Mouse (Mus musculus) kidney, embryonic 15.5 days (tissue): Measurements from ENCODE around the gene Ccdc115. TPM values are rescaled to one million over a fixed set of nuclear protein-coding genes. Genes with fewer than 3 reads are reported as not detected.

Experiments used
- ATAC-seq: fragments of 200-750 bp; cut with Nextera tagmentation; replicated peaks from 2 replicates; pipeline ENCODE4 v1.8.0; 2017; ENCODE audit warnings: moderate TSS enrichment; ENCODE audit not compliant: low FRiP score
- H3K27ac ChIP-seq: fragments of 300-500 bp; sonication (generic); 2 replicates; pipeline ENCODE4 v1.5.1; 2015; ENCODE audit warnings: mild to moderate bottlenecking, inconsistent platforms
- H3K27me3 ChIP-seq: fragments of 300-500 bp; sonication (generic); 2 replicates; pipeline ENCODE4 v1.6.1; 2015; ENCODE audit warnings: inconsistent platforms
- H3K36me3 ChIP-seq: fragments of 300-500 bp; sonication (generic); 2 replicates; pipeline ENCODE4 v1.6.1; 2015; ENCODE audit warnings: inconsistent platforms
- H3K4me1 ChIP-seq: fragments of 300-500 bp; sonication (generic); 2 replicates; pipeline ENCODE4 v1.6.1; 2015; ENCODE audit warnings: inconsistent platforms
- H3K4me2 ChIP-seq: fragments of 300-500 bp; sonication (generic); 2 replicates; pipeline ENCODE4 v1.6.1; 2015; ENCODE audit warnings: moderate library complexity, mild to moderate bottlenecking, inconsistent platforms
- H3K4me3 ChIP-seq: fragments of 300-500 bp; sonication (generic); replicated peaks from 2 replicates; pipeline ENCODE4 v1.5.1; 2015; ENCODE audit warnings: mild to moderate bottlenecking, inconsistent platforms
- H3K9ac ChIP-seq: fragments of 300-500 bp; sonication (generic); 2 replicates; pipeline ENCODE4 v1.6.1; 2015; ENCODE audit warnings: mild to moderate bottlenecking, inconsistent platforms
- H3K9me3 ChIP-seq: fragments of 300-500 bp; sonication (generic); replicated peaks from 2 replicates; pipeline ENCODE4 v1.6.1; 2016; ENCODE audit warnings: inconsistent platforms
- WGBS: fragments of 180-500 bp; shearing (Covaris S2); methylation state at CpG from one replicate; pipeline ENCODE4 v1.1.7; 2015; ENCODE audit warnings: mixed read lengths; 5-methylcytosine and 5-hydroxymethylcytosine counted together
- polyA plus RNA-seq: library from polyadenylated mRNA; unstranded; fragments of >200 nt; fragmentation: Nextera tagmentation; extraction: Ambion mirVana; gene quantifications from 2 replicates; pipeline ENCODE4 v1.2.1, GENCODE M21; 2015

The Ccdc115 gene
- polyA plus RNA-seq = 52.2 and 53.1 TPM in 2 replicates

GRCm38 (mm10) chr1:34439215-34439960 lies at the start of gene Ccdc115, which contains the start of gene Imp4:
Ccdc115 (minus strand) TSS chr1:34439672.
Imp4 (plus strand) TSS chr1:34439851.
- Histone ChIP-seq H3K27ac (peak within 1 kb of the TSS; percentile 86), H3K9ac (peak within 1 kb of the TSS; percentile 65), H3K27me3 (no peaks in the 10 kb centered on the region), H3K4me1 (peaks cover 22% of the 10 kb centered on the region), H3K36me3 (peaks cover 39% of the 10 kb centered on the region), H3K4me2 (peak within 1 kb of the TSS; percentile 62), H3K4me3 (peak within 1 kb of the TSS; percentile 89), H3K9me3 (no peaks in the 10 kb centered on the region)
- WGBS = under 1% methylated on average over 48 of the region's 48 CpGs
- peak; percentile 96 for ATAC-seq

- Histone ChIP-seq H3K27ac (no peak overlapping the region), H3K9ac (no peak overlapping the region), H3K36me3 (no peaks in the 10 kb centered on the region), H3K27me3 (peaks cover 3% of the 10 kb centered on the region; the same call in 1 of the 2 replicates), H3K4me3 (no peak overlapping the region), H3K4me1 (peaks cover 10% of the 10 kb centered on the region), H3K4me2 (no peak overlapping the region), H3K9me3 (no peaks in the 10 kb centered on the region)
- WGBS = 92% methylated on average over 3 of the region's 3 CpGs
- ATAC-seq = no peak
Observed at GRCm38 (mm10) chr1:34487383-34487782, 47.9 kb upstream of the Ccdc115 start.

DNA sequence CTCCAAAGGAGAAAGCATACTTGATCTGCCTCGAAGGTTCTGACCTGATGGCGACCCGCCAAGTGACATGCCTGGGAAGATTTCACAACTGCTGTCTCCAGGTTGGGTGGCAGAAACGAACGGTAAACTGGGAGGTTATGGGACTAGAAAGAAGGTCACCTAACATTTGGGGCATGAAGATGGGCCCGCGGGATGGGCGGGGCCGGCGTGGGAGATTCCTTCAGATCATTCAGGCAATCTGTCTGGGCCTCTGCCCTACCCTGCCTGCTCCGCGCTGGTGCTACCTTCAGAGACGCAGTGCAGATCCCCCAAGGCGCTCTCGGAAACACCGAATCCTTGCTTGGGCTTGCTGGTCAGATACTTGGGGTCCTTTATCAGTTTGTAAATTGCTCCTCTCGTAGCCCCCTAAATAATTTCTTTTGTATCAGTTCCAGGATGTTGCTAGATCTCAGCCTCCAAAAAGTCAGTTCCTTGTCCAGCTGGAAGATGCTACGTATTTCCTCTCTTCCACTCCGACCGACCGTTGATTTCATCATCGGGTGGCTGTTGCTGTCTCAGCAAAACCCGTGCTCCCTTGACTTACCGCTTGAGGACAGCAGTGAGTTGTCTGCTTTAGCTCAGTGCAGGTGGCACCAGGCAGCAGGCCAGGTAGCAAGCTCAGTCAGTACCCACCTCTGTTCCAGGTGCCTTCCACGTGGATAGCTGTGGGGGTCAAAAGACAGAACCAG lies 46.2 kb upstream of the Ccdc115 start:
- H3K36me3 ChIP-seq = no peaks in the 10 kb centered on the region
- no peak overlapping the region for H3K9ac ChIP-seq
- H3K4me3 ChIP-seq = peak overlapping the region; percentile 21
- H3K9me3 ChIP-seq = no peaks in the 10 kb centered on the region
- peak overlapping the region; percentile 54 for H3K4me2 ChIP-seq
- H3K4me1 ChIP-seq = peaks cover 10% of the 10 kb centered on the region
- peaks cover 3% of the 10 kb centered on the region; the same call in 1 of the 2 replicates for H3K27me3 ChIP-seq
- ATAC-seq = peak; percentile 58
- WGBS = 4% methylated on average over 25 of the region's 25 CpGs
- no peak overlapping the region for H3K27ac ChIP-seq

- Histone ChIP-seq H3K27ac (no peak overlapping the region), H3K36me3 (no peaks in the 10 kb centered on the region), H3K4me1 (peaks cover 10% of the 10 kb centered on the region), H3K4me2 (no peak overlapping the region), H3K9me3 (no peaks in the 10 kb centered on the region), H3K9ac (no peak overlapping the region), H3K27me3 (peaks cover 3% of the 10 kb centered on the region; the same call in 1 of the 2 replicates), H3K4me3 (no peak overlapping the region)
- ATAC-seq = no peak
- 73% methylated on average over 10 of the region's 10 CpGs for WGBS
Observed at GRCm38 (mm10) chr1:34484470-34484869, 45.0 kb upstream of the Ccdc115 start.

DNA sequence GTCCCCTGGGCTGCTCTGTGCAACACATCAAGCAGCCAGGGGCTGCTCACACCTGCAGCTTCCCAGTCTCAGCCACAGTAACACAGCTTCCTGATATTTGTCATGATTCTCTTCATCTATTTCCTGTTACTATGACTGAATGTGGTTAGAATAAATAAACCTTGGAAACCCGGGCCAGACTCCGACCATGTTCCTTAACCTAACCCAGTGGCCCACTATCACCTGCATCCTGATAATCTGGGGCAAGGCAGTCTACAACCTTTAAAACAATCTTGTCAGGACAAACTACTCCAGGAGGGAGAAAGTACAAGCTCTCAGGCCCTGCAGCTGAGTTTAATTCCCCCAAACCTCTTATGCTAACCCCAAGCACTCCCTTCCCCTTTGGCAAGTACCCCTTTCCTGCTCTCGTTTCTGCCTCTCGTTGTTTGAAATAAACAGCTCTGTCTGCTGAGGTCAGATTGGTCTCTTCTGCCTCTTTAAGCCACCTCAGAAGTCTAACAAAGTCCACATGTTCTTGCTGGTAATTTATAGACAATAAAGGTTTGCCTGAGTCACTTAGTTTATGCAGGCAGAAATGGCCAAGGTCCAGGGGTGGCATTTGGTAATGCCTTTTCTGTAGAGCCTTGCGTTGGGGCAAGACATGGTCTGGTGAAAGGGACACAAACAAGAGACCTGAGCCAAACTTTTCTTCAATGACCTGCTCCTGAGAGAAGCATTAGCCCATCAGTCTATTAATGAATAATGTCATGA lies 42.6 kb upstream of the Ccdc115 start:
- Histone ChIP-seq H3K27me3 (peaks cover 3% of the 10 kb centered on the region; the same call in 1 of the 2 replicates), H3K4me2 (no peak overlapping the region), H3K4me1 (peaks cover 13% of the 10 kb centered on the region), H3K27ac (no peak overlapping the region), H3K4me3 (no peak overlapping the region), H3K9me3 (no peaks in the 10 kb centered on the region), H3K9ac (no peak overlapping the region), H3K36me3 (no peaks in the 10 kb centered on the region)
- no peak for ATAC-seq
- 53% methylated on average over 5 of the region's 5 CpGs for WGBS

DNA sequence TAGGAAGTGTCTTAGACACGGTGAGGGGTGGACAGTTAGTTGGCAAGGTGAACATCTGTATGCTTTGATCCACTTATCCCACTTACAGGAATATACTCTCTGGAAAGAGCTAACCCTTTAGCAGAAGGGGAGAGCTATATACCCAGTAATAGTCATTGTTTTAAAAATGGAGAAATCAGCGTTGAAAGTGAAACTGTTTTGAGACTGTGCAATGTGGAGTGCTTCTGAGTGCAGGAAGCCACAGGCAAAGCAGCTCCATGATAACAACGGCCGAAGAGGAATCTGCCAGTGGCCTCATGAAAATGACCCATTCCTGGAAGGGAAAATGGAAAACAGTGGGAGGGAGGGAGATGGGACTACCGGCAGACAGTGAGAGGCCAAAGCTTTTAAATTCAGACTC lies 41.3 kb upstream of the Ccdc115 start:
- H3K36me3 ChIP-seq = no peaks in the 10 kb centered on the region
- H3K27me3 ChIP-seq = no peaks in the 10 kb centered on the region
- peaks cover 11% of the 10 kb centered on the region for H3K4me1 ChIP-seq
- H3K9me3 ChIP-seq = no peaks in the 10 kb centered on the region
- 77% methylated on average over 5 of the region's 5 CpGs for WGBS
- H3K4me3 ChIP-seq = no peak overlapping the region
- no peak overlapping the region for H3K9ac ChIP-seq
- no peak overlapping the region for H3K27ac ChIP-seq
- no peak overlapping the region for H3K4me2 ChIP-seq
- no peak for ATAC-seq

GRCm38 (mm10) chr1:34478891-34479655 lies 39.6 kb upstream of the Ccdc115 start:
- 0 out of 2 replicates have a peak, but pooled peaks cover 4% of the 10 kb centered on the region for H3K27me3 ChIP-seq
- no peak overlapping the region for H3K4me3 ChIP-seq
- H3K27ac ChIP-seq = no peak overlapping the region
- H3K4me2 ChIP-seq = no peak overlapping the region
- WGBS = 26% methylated on average over 11 of the region's 11 CpGs
- H3K36me3 ChIP-seq = no peaks in the 10 kb centered on the region
- no peak overlapping the region for H3K9ac ChIP-seq
- 0 out of 2 replicates have a peak, but pooled peaks cover 3% of the 10 kb centered on the region for H3K4me1 ChIP-seq
- H3K9me3 ChIP-seq = no peaks in the 10 kb centered on the region
- no peak for ATAC-seq

DNA sequence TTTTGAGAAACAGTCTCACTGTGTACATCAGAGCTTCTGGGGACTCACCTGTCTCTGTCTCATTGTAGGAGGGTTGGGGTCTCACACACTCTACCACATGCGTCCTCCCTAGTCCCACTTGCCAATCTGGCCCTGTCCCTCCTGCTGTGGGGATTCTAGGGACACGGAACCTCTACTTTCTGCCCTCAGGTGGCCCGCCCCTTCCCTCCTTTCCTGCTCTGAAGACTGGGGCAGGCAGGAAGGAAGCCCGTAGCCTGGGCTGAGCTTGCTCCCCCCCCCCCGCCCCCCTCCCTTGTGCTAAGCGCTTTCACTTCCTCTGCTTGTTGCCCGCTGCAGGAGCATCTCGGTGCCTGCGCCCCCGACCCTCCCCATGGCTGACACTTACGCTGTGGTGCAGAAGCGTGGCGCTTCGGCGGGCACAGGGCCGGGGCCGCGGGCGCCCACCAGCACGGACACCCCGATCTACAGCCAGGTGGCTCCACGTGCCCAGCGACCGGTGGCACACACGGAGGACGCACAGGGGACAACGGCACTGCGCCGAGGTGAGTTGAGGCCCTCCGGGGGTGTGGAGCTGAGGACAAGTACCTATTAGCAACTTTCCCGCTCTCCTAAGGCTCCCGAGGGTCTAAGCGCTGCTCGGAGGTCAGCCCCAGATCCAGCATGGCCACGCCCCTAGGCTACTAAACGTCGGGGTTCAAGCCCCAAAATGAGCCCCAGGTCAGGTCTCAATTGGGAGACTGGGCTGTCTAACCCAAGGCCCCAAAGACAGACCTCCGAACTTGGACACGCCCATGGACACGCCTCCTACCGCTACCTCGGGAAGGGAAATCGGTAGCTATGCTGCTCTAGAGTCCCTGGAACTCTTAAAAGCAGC lies 33.2 kb upstream of the Ccdc115 start:
- WGBS = 1% methylated on average over 42 of the region's 43 CpGs

DNA sequence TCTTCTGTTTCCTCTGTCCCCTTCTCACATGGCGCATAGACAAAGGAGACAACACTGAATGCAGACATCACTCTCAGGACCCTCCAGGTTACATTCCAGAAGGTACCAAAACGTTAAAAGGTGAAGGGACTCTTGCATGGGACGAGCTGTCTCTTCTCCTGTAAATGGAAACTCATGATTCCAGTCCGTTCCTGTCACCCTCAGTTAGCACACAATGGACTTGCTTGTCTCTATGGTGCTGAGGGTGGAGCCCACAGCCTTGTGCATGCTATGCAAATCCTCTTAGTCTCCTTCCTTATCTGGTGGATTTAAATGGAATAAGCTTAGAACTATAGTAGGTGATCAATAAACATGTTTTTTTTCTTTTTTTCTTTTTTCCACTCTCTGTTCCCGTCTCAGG lies 30.3 kb upstream of the Ccdc115 start:
- WGBS = 81% methylated on average over 5 of the region's 5 CpGs
- H3K4me3 ChIP-seq = no peak overlapping the region
- no peak for ATAC-seq
- H3K36me3 ChIP-seq = no peaks in the 10 kb centered on the region
- no peak overlapping the region for H3K4me2 ChIP-seq
- no peak overlapping the region for H3K9ac ChIP-seq
- peaks cover 15% of the 10 kb centered on the region for H3K4me1 ChIP-seq
- peaks cover 14% of the 10 kb centered on the region for H3K27me3 ChIP-seq
- H3K27ac ChIP-seq = no peak overlapping the region
- no peaks in the 10 kb centered on the region for H3K9me3 ChIP-seq

More for the DNA sequence above, 33.2 kb upstream of the Ccdc115 start:
- Histone ChIP-seq H3K4me1 (peaks cover 15% of the 10 kb centered on the region), H3K36me3 (no peaks in the 10 kb centered on the region), H3K4me2 (peak overlapping the region; percentile 99), H3K4me3 (peak overlapping the region; percentile 59), H3K9me3 (no peaks in the 10 kb centered on the region), H3K27ac (no peak overlapping the region), H3K27me3 (peaks cover 18% of the 10 kb centered on the region), H3K9ac (peak overlapping the region; percentile 42)
- ATAC-seq = peak; percentile 70

DNA sequence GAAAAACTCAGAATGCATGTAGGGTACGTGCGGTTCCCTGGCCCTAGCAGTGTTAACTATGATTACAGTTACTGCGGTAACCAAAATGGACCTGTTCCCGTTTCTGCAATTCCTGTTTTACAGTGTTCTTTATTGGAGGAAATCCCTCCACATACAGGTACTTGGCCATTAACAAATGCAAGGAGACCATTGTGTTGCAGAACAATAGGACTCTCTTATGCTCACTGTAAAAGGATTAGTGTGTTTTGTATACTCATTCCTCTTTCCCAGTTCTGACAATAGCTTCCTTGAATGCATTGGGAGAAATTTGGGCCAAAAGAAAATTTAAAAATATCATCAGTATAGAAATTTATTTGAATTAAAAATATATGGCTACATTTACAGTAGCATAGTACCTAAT lies 29.0 kb upstream of the Ccdc115 start:
- Histone ChIP-seq H3K9me3 (no peaks in the 10 kb centered on the region), H3K4me1 (peaks cover 15% of the 10 kb centered on the region), H3K36me3 (no peaks in the 10 kb centered on the region), H3K27ac (no peak overlapping the region), H3K9ac (no peak overlapping the region), H3K4me2 (no peak overlapping the region), H3K27me3 (peaks cover 13% of the 10 kb centered on the region), H3K4me3 (no peak overlapping the region)
- WGBS = 78% methylated on average over 4 of the region's 4 CpGs
- ATAC-seq = no peak
